Mouse (Mus musculus) olfactory bulb, adult 2 months (tissue): ENCODE results near the gene Dsp.

Source experiments
- CTCF ChIP-seq: fragments of 200-500 bp; IDR thresholded peaks from 2 replicates; pipeline ENCODE4 v1.5.1; 2012; ENCODE audit warnings: low read depth, mild to moderate bottlenecking, low read length, moderate library complexity; ENCODE audit not compliant: insufficient read depth
- POLR2A ChIP-seq: fragments of 200-500 bp; IDR thresholded peaks from 2 replicates; pipeline ENCODE4 v1.6.1; 2012; ENCODE audit warnings: mild to moderate bottlenecking, low read depth, low read length, moderate library complexity; ENCODE audit not compliant: insufficient read depth

DNA sequence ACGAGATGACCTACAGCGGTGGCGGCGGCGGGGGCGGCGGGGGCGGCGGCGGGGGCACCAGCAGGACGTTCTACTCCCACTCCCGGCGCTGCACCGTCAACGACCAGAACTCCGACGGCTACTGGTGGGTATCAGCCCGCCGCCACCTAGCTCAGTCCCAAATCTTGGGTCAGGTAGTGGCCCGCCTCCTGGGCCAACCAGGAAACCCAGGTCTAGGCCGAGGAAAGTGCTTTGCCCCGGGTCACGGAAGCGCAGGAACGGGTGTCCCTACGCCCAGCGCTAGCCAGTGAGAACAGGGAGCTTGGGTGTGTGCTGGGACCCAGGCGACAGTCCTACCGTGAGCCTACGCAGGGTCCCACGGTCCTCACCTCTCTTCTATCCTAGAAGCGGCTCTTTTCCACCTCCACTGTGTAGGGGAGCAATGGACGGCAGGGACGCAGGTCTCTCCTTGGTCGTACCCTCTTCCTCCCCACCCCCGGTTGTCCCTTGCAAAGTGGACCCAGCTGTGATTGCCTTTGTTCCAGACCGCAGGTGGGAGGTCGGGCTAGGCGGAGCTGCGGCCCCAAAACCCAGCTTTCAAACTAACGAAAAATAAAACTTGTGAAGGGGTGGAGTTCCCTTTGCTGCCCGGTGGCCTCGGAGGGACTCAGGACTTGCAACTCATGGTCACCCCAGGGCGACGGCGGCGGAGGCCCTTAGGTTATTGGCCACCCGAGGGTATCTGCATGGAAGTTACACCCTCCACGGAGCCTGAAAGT is 756 bp downstream of the Dsp start:
- TF ChIP-seq CTCF (no peak), POLR2A (no peak)
